Mouse (Mus musculus) right cerebral cortex, postnatal 10 days (tissue): Measurements from ENCODE around the gene S100b.
A peak's percentile ranks its signal among the peaks of the same experiment; 100 is the strongest.

Experiments
- DNase-seq, 2 experiments: peaks; one replicate each; pipeline ENCODE4 v3.0.0; 2021; ENCODE audit warnings: low spot score in 2 of 2

S100b gene

GRCm38 (mm10) chr10:76253536-76253935 lies at the start of gene S100b:
TSS of gene S100b (plus strand) at chr10:76253853.
- peak; percentile 69 to 74 for DNase-seq

DNA sequence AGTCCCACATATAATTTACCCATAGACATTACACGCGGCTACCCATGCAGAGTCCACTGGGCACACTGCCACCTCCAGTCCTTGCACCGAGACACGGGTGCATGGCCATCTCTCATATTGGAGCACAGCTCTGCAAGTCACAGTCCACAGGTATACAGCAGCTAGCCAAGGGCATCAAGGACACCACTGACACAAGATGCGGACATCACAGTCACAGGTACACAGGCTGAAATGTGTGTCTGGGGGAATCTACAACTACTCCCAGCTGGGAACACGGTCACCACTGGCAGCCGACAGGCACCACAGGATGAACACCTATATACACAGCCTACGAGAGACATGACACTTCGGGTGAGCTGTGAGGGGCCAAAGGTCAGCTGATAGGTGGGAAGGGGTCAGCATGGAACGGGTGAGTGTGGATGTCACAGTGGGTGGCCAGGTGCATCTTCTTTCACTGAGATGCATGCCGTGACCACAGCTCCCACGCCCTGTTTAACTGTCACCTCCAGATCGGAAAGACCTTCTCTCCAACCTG lies 46.3 kb upstream of the S100b start:
- DNase-seq = peak; percentile 18 to 27

DNA sequence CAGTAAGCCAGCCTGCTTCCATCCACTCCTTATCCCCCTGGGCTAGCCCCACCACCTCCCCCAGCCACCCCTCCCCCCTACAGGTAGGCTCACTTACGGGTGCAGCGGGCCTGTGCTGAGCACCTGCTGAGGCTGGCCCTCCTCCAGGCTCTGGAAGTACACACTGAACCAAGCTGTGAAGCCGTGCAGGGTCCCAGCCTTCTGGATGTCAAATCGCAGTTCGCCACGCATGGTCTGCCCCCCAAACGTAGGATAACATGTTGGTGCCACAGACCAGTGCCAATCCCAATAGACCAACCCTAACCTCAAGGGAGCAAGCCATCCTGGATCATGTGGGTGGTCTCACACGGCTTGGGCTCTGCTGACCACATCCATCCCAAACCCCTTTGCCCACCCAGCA lies 44.4 kb upstream of the S100b start:
- peak in 1 of 2 experiments; percentile 22 for DNase-seq

- no peak for DNase-seq
Measured at GRCm38 (mm10) chr10:76210806-76211205, 42.8 kb upstream of the S100b start.

DNA sequence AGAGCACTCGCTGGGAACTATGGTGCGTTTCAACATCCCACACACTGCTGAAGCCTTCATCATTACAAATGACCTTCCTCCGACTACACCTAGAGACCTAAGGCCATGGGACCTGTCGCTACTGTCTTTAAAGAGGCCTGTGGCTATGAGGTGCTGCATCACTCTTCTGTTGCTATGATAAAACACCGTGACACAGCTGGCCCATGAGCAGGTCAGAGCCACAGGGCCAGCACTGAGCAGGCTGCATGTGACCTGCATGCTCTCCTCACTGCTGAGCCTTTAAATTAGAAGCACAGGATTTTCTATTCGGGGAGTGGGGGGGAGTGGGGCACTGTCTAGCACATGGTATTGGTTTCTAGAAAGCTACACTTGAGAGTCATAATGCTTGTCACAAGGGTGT lies 41.5 kb upstream of the S100b start:
- peak; percentile 17 to 20 for DNase-seq

- peak; percentile 17 for DNase-seq
Measured at GRCm38 (mm10) chr10:76214161-76214560, 39.5 kb upstream of the S100b start.

DNA sequence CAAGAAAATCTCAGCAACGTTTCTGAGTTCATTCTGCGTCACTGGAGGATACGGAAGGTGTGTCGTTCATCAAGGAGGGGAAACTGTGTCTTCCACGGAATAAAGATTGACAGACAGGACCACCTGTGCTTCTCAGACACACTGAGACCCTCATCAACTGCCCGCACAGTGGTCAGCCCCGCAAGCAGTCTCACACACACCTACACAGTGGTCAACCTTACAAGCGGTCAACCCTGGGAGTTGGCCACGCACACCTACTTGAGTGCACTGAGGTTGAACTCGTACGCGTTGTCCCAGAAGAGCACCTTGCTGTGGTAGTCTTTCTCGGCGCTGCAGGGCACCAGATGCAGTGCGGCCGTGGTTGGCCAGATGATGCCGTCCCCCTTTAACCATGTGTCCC lies 36.6 kb upstream of the S100b start:
- DNase-seq = peak; percentile 14 to 22

DNA sequence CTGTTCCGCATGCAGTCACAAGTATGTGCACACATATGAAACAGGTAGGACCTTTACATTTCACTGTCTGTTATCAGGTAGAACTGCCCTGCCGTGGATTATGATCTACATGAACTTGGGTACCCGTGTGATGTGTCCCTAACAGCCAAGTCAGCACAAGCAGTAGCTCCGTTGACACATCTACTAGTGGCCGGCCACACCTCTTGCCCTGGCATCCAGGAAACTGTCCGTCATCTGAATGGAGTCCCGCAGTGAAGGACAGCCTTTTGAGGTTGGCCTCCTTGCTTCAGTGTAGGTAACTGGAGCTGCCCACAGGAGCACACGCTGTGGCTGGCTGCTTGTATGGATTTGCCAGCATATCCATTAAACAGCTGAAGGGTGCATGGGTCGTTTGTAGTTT lies 35.4 kb upstream of the S100b start:
- peak; percentile 7 to 18 for DNase-seq

DNA sequence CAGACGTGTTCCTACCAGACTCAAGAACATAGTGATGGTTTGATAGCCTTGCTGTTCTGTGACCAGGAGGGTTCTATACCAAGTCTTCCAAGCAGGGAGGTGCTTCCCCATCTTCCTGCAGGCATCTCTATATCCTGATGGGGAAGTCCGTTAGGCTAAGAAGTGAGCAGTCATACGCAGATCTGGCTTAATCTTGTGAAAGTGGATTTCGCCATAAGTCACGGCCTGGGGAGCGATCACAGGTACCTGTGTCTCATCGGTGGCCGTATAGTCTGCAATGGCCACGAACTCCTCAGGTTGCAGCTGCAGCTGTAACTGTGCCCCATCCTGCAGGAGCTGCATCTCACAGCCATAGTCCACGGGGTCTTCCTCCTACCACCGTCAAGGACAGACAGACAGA lies 27.7 kb upstream of the S100b start:
- DNase-seq = no peak

DNA sequence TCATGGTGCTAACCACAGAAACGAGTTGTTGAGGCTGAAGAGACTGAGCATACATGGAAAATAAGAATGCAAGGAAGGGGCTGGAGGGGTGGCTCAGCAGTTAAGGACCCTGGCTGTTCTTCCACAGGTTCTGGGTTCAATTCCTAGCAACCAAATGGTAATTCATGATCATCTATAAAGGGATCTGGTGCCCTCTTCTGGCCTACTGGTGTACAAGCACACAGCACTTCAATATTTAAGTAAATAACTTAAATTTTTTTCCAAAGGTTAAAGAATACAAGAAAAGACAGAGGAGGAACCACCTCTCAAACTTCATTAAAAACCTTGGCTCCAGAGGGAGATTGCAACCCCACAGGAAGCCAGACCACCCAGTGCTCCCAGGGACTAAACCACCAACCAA lies 24.0 kb upstream of the S100b start:
- DNase-seq = no peak

GRCm38 (mm10) chr10:76237341-76238225 lies 16.1 kb upstream of the S100b start, which contains the start of gene Prmt2:
TSS of gene Prmt2 (minus strand) at chr10:76237865.
- DNase-seq = peak; percentile 94 to 95

DNA sequence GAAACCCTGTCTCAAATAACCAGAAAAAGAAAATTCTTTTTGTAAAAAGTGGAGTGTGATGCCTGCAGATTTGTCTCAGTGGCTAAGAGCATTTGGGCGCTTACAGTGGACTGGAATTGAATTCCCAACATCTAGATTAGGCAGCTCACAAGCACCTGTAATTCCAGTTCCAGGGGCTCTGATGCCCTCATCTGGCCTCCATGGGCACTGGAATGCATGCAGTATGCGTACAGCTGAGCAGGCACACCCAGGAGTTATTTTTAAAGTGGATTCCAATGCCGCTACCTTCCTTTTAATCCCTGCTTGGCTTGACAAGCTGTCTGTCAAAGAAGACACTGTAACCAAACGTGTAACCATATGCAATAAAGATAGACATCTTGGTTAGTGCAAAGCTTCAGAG lies 14.3 kb upstream of the S100b start:
- peak in 1 of 2 experiments; percentile 17 for DNase-seq

- DNase-seq = peak in 1 of 2 experiments; percentile 8
Measured at GRCm38 (mm10) chr10:76245106-76245505, 8.5 kb upstream of the S100b start.

DNA sequence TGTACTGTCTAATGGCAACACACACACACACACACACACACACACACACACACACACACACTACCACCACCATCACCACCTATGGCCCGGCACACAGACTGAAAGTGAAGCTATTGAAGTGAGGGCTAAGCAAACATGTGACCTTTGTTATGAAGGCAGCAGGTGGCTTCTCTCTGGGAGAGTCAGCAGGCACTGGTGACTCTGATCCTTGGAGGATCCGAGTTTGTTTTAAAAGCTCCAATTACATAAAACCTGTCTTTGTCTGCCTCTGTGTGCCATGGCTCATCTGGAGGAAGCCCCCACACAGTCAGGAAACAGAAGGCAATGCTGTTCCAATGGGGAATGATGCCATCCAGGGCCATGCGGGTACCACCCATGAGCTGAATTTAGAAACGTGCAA lies 7.1 kb upstream of the S100b start:
- peak in 1 of 2 experiments; percentile 23 for DNase-seq

GRCm38 (mm10) chr10:76247960-76248646 lies 5.5 kb upstream of the S100b start:
- peak in 1 of 2 experiments; percentile 16 for DNase-seq

GRCm38 (mm10) chr10:76248647-76248968 lies 5.0 kb upstream of the S100b start:
- peak in 1 of 2 experiments; percentile 37 for DNase-seq

DNA sequence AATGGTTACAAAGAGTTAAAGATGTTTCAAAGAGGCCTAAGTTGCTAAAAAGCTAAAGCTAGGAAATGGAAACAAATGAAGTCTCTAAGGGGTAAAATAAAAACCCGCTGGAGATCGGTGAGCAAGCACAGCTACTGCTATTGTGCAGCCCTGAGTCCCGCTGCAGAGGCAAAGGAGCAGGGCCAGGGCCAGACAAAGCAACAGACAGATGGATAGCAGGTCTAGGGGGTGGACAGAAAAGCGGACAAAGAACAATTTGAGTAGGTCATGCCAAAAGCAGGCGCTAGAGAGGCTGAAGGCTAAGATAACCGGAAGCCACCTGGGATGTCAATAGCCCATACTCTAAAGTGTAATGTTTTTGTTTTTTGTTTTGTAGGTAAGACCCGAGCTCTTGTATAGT lies 2.8 kb upstream of the S100b start:
- DNase-seq = no peak

- DNase-seq = no peak
Measured at GRCm38 (mm10) chr10:76253079-76253478, 574 bp upstream of the S100b start.

DNA sequence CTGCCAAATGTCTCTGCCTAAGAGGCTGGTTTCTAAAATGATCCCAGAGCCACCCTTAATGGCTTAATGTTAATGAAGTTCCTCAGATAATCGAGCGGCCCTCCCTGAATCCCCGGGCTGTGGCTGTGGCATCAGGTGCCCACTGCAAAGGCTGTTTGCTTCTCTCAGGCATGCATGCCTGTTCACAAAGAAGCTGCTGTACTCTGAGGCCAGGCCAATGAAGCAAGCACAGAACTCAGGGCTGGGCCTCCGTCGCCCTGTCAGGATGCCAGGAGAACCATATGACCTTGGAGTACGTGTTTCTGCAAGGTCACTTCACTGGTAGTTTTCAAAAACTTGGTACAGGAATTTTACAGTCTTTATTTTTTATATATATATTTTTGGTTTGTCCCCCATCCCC lies 2.0 kb downstream of the S100b start:
- DNase-seq = peak; percentile 62 to 66

- no peak for DNase-seq
Measured at GRCm38 (mm10) chr10:76257231-76257630, 3.6 kb downstream of the S100b start.

- DNase-seq = peak; percentile 60 to 66
Measured at GRCm38 (mm10) chr10:76257719-76258390, 4.2 kb downstream of the S100b start.

DNA sequence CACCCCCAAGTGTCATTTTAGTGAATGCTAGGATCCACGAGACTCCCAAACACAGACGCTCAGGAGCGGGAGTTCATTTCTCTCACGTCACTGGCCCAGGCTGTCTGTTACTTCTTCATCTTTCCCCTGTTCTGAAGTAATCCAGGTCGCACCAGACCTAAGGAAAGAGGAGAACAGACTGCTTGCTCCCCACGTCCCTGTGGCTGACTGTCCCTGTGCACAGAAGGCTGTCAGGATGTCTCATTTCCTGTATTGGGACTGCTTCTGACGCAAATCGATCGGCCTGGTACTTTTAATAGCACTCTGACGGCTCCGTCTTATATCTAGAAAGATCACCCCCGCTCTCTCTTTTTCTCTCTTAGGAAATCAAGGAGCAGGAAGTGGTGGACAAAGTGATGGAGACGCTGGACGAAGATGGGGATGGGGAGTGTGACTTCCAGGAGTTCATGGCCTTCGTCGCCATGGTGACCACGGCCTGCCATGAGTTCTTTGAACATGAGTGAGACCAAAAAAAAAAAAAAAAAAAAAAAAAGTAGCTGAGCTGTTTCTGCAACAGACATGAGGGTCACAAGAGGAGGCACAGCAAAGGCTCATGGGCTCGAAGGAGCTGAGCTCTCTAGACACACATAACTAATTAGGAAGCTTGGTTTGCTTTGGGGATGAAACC lies 6.0 kb downstream of the S100b start:
- DNase-seq = no peak
